Mouse (Mus musculus): ENCODE measurements around the gene Fbxw2. TPM values are rescaled to one million over a fixed set of nuclear protein-coding genes. Genes with fewer than 3 reads are reported as not detected.
"Not testable (repeated sequence)": the region's sequence is repeated elsewhere in the genome, so short reads cannot be mapped to it uniquely, and the experiment has no call there.

Gene Fbxw2
- polyA plus RNA-seq, 1 experiment from 2014 or later, result 67.1 TPM

DNA sequence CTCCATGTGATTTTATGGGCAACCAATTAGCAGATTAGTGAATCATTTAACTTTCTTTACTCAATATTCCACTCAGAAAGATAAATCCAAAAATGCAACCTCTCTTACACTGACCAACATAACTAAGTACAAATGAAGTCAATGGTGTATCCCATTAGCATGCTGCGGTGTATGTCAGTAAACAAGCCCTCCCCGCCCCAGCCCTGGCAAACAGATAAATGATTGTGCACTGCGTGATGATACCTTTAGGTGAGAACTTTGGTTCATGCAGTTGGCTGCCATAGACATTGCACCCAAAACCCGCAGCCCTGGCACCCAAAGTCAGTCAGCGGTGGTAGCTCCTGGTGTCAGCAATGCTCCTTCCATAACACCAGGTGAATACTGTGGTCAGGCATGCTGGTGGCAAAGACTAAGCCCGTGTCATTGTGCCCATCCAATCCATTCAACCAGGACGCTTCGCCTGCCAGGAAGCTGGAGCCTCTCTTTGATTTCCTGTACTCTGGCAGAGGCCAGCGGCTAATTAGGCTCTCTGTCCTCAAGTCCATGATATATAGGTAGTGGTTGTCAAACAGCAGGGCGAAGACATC is 20.7 kb downstream of the Fbxw2 start:
- Histone ChIP-seq H3K4me1 (ENCODE audit: control insufficient read depth, insufficient read depth, low read length) (no peaks in the 10 kb centered on the region), H3K9me3 (ENCODE audit: control insufficient read depth, low read length) (no peaks in the 10 kb centered on the region), H3K9ac (ENCODE audit: low read length) (no peak overlapping the region), H3K27me3 (ENCODE audit: control insufficient read depth, insufficient read depth, low read length) (no peaks in the 10 kb centered on the region), H3K4me3 (ENCODE audit: low read depth, low read length) (no peak overlapping the region), H3K36me3 (ENCODE audit: control insufficient read depth, insufficient read depth, low read length) (0 out of 2 replicates have a peak, but pooled peaks cover 2% of the 10 kb centered on the region), H3K4me2 (ENCODE audit: low read depth, severe bottlenecking) (no peak overlapping the region), H3K27ac (replicated peaks; ENCODE audit: low read depth, low read length) (no peak overlapping the region)
- WGBS, result 84% methylated on average over 10 of the region's 10 CpGs
- ATAC-seq (ENCODE audit: insufficient number of reproducible peaks, low FRiP score, low TSS enrichment, low read depth), result no peak
- DNase-seq (ENCODE audit: low spot score), result no peak

GRCm38 (mm10) chr2:34804815-34805214 is 21.3 kb downstream of the Fbxw2 start:
- H3K9ac ChIP-seq (ENCODE audit: low read length), result no peak overlapping the region
- H3K4me2 ChIP-seq (ENCODE audit: low read depth, severe bottlenecking), result no peak overlapping the region
- no peak overlapping the region for H3K4me3 ChIP-seq (ENCODE audit: low read depth, low read length)
- DNase-seq (ENCODE audit: low spot score) (no peak), ATAC-seq (ENCODE audit: insufficient number of reproducible peaks, low FRiP score, low TSS enrichment, low read depth) (no peak)
- no peak overlapping the region for H3K27ac ChIP-seq (replicated peaks; ENCODE audit: low read depth, low read length)
- H3K9me3 ChIP-seq (ENCODE audit: control insufficient read depth, low read length), result no peaks in the 10 kb centered on the region
- no peaks in the 10 kb centered on the region for H3K4me1 ChIP-seq (ENCODE audit: control insufficient read depth, insufficient read depth, low read length)
- no peaks in the 10 kb centered on the region for H3K27me3 ChIP-seq (ENCODE audit: control insufficient read depth, insufficient read depth, low read length)
- 89% methylated on average over 1 of the region's 1 CpGs for WGBS
- H3K36me3 ChIP-seq (ENCODE audit: control insufficient read depth, insufficient read depth, low read length), result 0 out of 2 replicates have a peak, but pooled peaks cover 2% of the 10 kb centered on the region

DNA sequence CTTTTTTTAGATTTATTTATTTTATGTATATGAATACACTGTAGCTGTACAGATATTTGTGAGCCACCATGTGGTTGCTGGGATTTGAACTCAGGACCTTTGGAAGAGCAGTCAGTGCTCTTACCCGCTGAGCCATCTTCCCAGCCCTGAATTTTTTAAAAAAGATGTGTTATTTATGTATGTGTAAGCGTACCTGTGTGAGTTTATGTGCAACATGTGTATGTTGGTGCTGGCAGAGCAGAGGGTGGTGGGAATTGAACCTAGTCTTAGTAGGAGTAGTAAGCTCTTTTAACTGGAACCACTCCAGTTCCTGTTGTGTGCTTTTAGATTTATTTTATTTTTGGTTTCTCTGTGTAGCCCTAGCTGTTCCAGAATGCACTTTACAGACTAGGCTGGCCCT is 21.9 kb downstream of the Fbxw2 start:
- ATAC-seq (ENCODE audit: insufficient number of reproducible peaks, low FRiP score, low TSS enrichment, low read depth) (no peak), DNase-seq (ENCODE audit: low spot score) (no peak)
- 96% methylated on average over 2 of the region's 2 CpGs for WGBS
- no peak overlapping the region for H3K4me3 ChIP-seq (ENCODE audit: low read depth, low read length)
- H3K36me3 ChIP-seq (ENCODE audit: control insufficient read depth, insufficient read depth, low read length), result 0 out of 2 replicates have a peak, but pooled peaks cover 2% of the 10 kb centered on the region
- no peak overlapping the region for H3K4me2 ChIP-seq (ENCODE audit: low read depth, severe bottlenecking)
- no peaks in the 10 kb centered on the region for H3K27me3 ChIP-seq (ENCODE audit: control insufficient read depth, insufficient read depth, low read length)
- no peak overlapping the region for H3K27ac ChIP-seq (replicated peaks; ENCODE audit: low read depth, low read length)
- H3K9ac ChIP-seq (ENCODE audit: low read length), result no peak overlapping the region
- no peaks in the 10 kb centered on the region for H3K9me3 ChIP-seq (ENCODE audit: control insufficient read depth, low read length)
- no peaks in the 10 kb centered on the region for H3K4me1 ChIP-seq (ENCODE audit: control insufficient read depth, insufficient read depth, low read length)

DNA sequence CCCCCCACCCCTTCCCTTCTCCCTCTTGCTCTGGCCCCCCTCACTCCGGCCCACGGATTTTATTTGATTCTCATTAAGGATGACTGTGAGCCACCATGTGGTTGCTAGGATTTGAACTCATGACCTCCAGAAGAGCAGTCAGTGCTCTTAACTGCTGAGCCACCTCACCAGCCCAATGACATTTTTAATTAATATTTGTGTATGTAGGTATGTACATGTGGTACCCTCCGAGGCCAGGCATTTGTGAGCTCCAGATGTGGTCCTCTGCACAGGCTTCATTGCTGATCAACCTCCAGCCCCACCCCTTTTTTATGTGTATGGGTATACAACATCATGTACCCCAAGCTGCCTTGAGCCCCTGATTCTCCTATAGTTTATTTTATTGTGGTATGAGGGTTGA is 22.4 kb downstream of the Fbxw2 start:
- Histone ChIP-seq H3K36me3 (ENCODE audit: control insufficient read depth, insufficient read depth, low read length) (0 out of 2 replicates have a peak, but pooled peaks cover 2% of the 10 kb centered on the region), H3K4me1 (ENCODE audit: control insufficient read depth, insufficient read depth, low read length) (no peaks in the 10 kb centered on the region), H3K27me3 (ENCODE audit: control insufficient read depth, insufficient read depth, low read length) (no peaks in the 10 kb centered on the region), H3K4me3 (ENCODE audit: low read depth, low read length) (no peak overlapping the region), H3K9me3 (ENCODE audit: control insufficient read depth, low read length) (no peaks in the 10 kb centered on the region), H3K4me2 (ENCODE audit: low read depth, severe bottlenecking) (peak overlapping the region; percentile 17; the same call in 1 of the 2 replicates), H3K27ac (replicated peaks; ENCODE audit: low read depth, low read length) (no peak overlapping the region), H3K9ac (ENCODE audit: low read length) (no peak overlapping the region)
- WGBS, result 65% methylated on average over 3 of the region's 3 CpGs
- DNase-seq (ENCODE audit: low spot score), result no peak
- no peak for ATAC-seq (ENCODE audit: insufficient number of reproducible peaks, low FRiP score, low TSS enrichment, low read depth)

DNA sequence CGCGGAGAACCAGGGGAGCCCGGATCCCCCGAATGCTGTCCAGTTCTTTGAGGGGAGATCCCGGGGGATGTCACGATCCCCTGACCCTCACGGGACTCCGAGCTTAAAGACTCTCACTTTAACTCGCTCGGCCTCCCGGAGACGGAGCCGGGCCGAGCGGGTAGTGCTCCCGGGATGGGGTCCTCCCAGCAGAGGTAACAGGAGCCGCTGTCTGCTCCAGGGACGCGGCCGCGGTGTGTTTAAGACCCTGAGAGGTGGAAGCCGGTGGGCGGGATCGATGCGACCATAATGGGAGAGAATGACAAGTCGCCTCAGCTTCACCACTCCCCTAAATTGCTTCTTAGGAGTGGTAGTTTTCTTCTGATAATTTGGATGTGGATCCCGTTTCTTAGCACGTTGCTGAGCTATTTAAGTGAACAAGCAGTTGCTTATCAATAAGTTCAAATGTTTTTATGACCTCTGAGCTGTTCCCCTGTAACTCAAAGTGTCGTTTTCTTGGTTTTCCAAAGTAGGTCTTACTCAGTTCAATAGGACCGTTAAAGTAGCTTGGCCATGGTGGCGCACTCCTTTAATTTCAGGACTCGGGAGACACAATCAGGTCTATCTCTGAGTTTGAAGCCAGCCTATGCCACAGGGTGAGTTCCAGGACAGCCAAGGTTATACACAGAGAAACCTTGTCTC is 23.4 kb downstream of the Fbxw2 start:
- H3K4me2 ChIP-seq (ENCODE audit: low read depth, severe bottlenecking), result peak overlapping the region; percentile 76

DNA sequence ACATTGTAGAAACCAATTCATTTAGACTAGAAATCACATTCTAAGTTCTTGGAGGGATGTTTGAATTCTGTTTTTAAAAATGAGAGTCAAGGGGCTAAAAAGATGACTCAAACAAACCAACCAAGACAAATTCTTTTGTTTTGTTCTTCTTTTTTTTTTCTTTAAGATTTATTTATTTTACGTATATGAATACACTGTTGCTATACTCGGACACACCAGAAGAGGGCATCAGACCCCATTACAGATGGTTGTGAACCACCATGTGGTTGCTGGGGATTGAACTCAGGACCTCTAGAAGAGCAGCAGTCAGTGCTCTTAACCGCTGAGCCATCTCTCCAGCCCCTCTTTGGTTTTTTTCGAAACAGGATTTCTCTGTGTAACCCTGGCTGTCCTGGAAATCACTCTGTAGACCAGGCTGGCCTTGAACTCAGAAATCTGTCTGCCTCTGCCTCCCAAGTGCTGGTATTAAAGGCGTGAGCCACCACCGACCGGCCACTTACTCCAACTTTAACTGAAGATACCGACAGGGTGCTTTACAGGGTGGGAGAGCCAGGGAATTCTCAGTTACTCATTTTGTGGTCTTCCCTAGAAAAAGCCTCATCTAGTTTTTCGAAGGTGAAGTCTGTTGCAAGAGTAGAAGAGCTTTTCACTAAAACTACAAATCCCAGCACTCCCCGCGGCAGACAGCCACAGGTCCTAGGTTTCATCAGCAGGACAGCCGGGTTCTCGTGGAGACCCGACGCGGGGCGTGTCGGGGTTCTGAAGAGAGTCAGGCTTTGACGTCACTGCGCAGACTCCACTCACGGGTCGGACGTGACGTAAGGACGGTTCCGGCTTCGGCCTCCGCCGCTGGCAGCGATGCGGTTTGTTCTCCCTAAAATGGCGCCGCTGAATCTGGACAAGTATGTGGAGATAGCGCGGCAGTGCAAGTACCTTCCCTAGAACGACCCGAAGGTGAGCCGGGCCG is 24.3 kb downstream of the Fbxw2 start:
- WGBS, result 5% methylated on average over 39 of the region's 39 CpGs
- Histone ChIP-seq H3K9me3 (ENCODE audit: control insufficient read depth, low read length) (no peaks in the 10 kb centered on the region), H3K9ac (ENCODE audit: low read length) (peak overlapping the region; percentile 74), H3K4me1 (ENCODE audit: control insufficient read depth, insufficient read depth, low read length) (no peaks in the 10 kb centered on the region), H3K27ac (replicated peaks; ENCODE audit: low read depth, low read length) (peak overlapping the region; percentile 70; the same call in 1 of the 2 replicates), H3K27me3 (ENCODE audit: control insufficient read depth, insufficient read depth, low read length) (no peaks in the 10 kb centered on the region), H3K36me3 (ENCODE audit: control insufficient read depth, insufficient read depth, low read length) (0 out of 2 replicates have a peak, but pooled peaks cover 2% of the 10 kb centered on the region), H3K4me2 (ENCODE audit: low read depth, severe bottlenecking) (no peak overlapping the region), H3K4me3 (ENCODE audit: low read depth, low read length) (peak overlapping the region; percentile 69)
- peak; percentile 98 for DNase-seq (ENCODE audit: low spot score)
- peak; percentile 94 for ATAC-seq (ENCODE audit: insufficient number of reproducible peaks, low FRiP score, low TSS enrichment, low read depth)

More for the DNA sequence above, 23.4 kb downstream of the Fbxw2 start:
- Histone ChIP-seq H3K27ac (replicated peaks; ENCODE audit: low read depth, low read length) (peak overlapping the region; percentile 70; the same call in 1 of the 2 replicates), H3K9ac (ENCODE audit: low read length) (peak overlapping the region; percentile 74), H3K4me3 (ENCODE audit: low read depth, low read length) (peak overlapping the region; percentile 69)
- H3K27me3 ChIP-seq (ENCODE audit: control insufficient read depth, insufficient read depth, low read length); H3K36me3 ChIP-seq (ENCODE audit: control insufficient read depth, insufficient read depth, low read length); H3K9me3 ChIP-seq (ENCODE audit: control insufficient read depth, low read length); H3K4me1 ChIP-seq (ENCODE audit: control insufficient read depth, insufficient read depth, low read length): not testable (repeated sequence)
- ATAC-seq (ENCODE audit: insufficient number of reproducible peaks, low FRiP score, low TSS enrichment, low read depth) (peak; percentile 56), DNase-seq (ENCODE audit: low spot score) (peak; percentile 36)
- WGBS, result under 1% methylated on average over 32 of the region's 32 CpGs

GRCm38 (mm10) chr2:34800371-34800770 is 25.7 kb downstream of the Fbxw2 start:
- H3K27ac ChIP-seq (replicated peaks; ENCODE audit: low read depth, low read length), result no peak overlapping the region; the same call in 1 of the 2 replicates
- no peak overlapping the region for H3K4me3 ChIP-seq (ENCODE audit: low read depth, low read length)
- H3K27me3 ChIP-seq (ENCODE audit: control insufficient read depth, insufficient read depth, low read length), result no peaks in the 10 kb centered on the region
- DNase-seq (ENCODE audit: low spot score) (no peak), ATAC-seq (ENCODE audit: insufficient number of reproducible peaks, low FRiP score, low TSS enrichment, low read depth) (no peak)
- H3K9ac ChIP-seq (ENCODE audit: low read length), result no peak overlapping the region
- H3K36me3 ChIP-seq (ENCODE audit: control insufficient read depth, insufficient read depth, low read length), result 0 out of 2 replicates have a peak, but pooled peaks cover 2% of the 10 kb centered on the region
- H3K4me1 ChIP-seq (ENCODE audit: control insufficient read depth, insufficient read depth, low read length), result no peaks in the 10 kb centered on the region
- H3K4me2 ChIP-seq (ENCODE audit: low read depth, severe bottlenecking), result no peak overlapping the region
- no peaks in the 10 kb centered on the region for H3K9me3 ChIP-seq (ENCODE audit: control insufficient read depth, low read length)
- WGBS, result 76% methylated on average over 7 of the region's 7 CpGs
